Mouse (Mus musculus) heart, postnatal 0 days (tissue): ENCODE data around the gene Ice2. TPM values are rescaled to one million over a fixed set of nuclear protein-coding genes. Genes with fewer than 3 reads are reported as not detected.

Experiments
- ATAC-seq: fragments of 200-750 bp; cut with Nextera tagmentation; 2 replicates; pipeline ENCODE4 v1.8.0; 2017; ENCODE audit warnings: low read depth, moderate number of reproducible peaks, moderate library complexity; ENCODE audit not compliant: insufficient read depth
- DNase-seq: peaks from one replicate; pipeline ENCODE4 v3.0.0-alpha.2; 2016; ENCODE audit warnings: low spot score
- H3K27ac ChIP-seq: fragments of 300-500 bp; sonication (generic); 2 replicates; pipeline ENCODE4 v1.5.1; 2014; ENCODE audit warnings: low read depth, mild to moderate bottlenecking
- H3K27me3 ChIP-seq: fragments of 300-500 bp; sonication (generic); 2 replicates; pipeline ENCODE4 v1.6.1; 2014; ENCODE audit warnings: low read length, mixed read lengths; ENCODE audit not compliant: control insufficient read depth, insufficient read depth
- H3K36me3 ChIP-seq: fragments of 300-500 bp; sonication (generic); replicated peaks from 2 replicates; pipeline ENCODE4 v1.6.1; 2014; ENCODE audit warnings: low read length, mixed read lengths; ENCODE audit not compliant: control insufficient read depth, insufficient read depth
- H3K4me1 ChIP-seq: fragments of 300-500 bp; sonication (generic); 2 replicates; pipeline ENCODE4 v1.6.1; 2014; ENCODE audit warnings: antibody characterized with exemption; ENCODE audit not compliant: control insufficient read depth, insufficient read depth
- H3K4me2 ChIP-seq: fragments of 300-500 bp; sonication (generic); 2 replicates; pipeline ENCODE4 v1.6.1; 2014; ENCODE audit warnings: low read depth, mild to moderate bottlenecking, low read length, moderate library complexity
- H3K4me3 ChIP-seq: fragments of 300-500 bp; sonication (generic); 2 replicates; pipeline ENCODE4 v1.5.1; 2014; ENCODE audit warnings: low read depth, low read length
- H3K9ac ChIP-seq: fragments of 300-500 bp; sonication (generic); replicated peaks from 2 replicates; pipeline ENCODE4 v1.6.1; 2014; ENCODE audit warnings: low read depth, low read length, mixed read lengths
- H3K9me3 ChIP-seq: fragments of 300-500 bp; sonication (generic); replicated peaks from 2 replicates; pipeline ENCODE4 v1.6.1; 2016; ENCODE audit warnings: low read length; ENCODE audit not compliant: control insufficient read depth
- CTCF ChIP-seq: IDR thresholded peaks from 2 replicates; pipeline ENCODE4 v1.5.1; 2016; ENCODE audit warnings: antibody characterized with exemption, control low read depth, low read depth
- EP300 ChIP-seq: IDR thresholded peaks from 2 replicates; pipeline ENCODE4 v1.6.1; 2016; ENCODE audit warnings: antibody characterized with exemption, low read depth
- WGBS: fragments of 180-500 bp; shearing (Covaris S2); extraction: QIAGEN DNeasy Blood & Tissue Kit; methylation state at CpG from one replicate; pipeline ENCODE4 v1.1.7; 2014; 5-methylcytosine and 5-hydroxymethylcytosine counted together
- polyA plus RNA-seq: library from polyadenylated mRNA; unstranded; fragments of >200 nt; fragmentation: Nextera tagmentation; extraction: Ambion mirVana; gene quantifications from 2 replicates; pipeline ENCODE4 v1.2.1, GENCODE M21; 2015
- total RNA-seq: library from RNA; depleted of rRNA; stranded (reverse); fragments of >200 nt; gene quantifications from 2 replicates; pipeline ENCODE4 v1.2.3, GENCODE M21; 2014; ENCODE audit warnings: low replicate concordance

Gene Ice2
- total and polyA plus RNA-seq, 2 experiments from 2014 or later = 5.9 to 6.4 TPM

DNA sequence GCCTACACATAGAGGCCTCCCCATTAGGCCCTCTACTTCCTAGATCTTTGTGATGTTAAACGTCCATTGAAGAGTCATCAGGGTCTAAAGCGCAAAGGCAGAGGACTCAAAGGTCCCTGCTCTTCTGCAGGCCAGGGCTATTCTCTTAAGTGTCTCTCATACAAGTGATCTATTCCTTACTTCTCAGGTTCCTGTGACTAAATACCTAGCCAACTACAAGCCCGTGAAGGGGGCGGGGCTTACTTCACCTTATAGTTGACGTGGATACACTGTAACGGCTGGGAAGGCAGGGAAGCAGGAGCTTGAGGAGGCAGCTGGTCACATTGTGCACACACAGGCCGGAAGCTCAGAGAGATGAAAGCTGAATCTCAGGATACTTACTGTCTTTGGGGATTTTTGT is 62.2 kb downstream of the Ice2 start:
- H3K27me3 ChIP-seq = no peaks in the 10 kb centered on the region
- H3K27ac ChIP-seq = no peak overlapping the region
- H3K4me3 ChIP-seq = no peak overlapping the region
- no peaks in the 10 kb centered on the region for H3K9me3 ChIP-seq
- 77% methylated on average over 7 of the region's 7 CpGs for WGBS
- H3K36me3 ChIP-seq = peaks cover 20% of the 10 kb centered on the region
- H3K9ac ChIP-seq = no peak overlapping the region
- no peak overlapping the region for H3K4me2 ChIP-seq
- TF ChIP-seq CTCF (no peak), EP300 (no peak)
- ATAC-seq = no peak
- peaks cover 58% of the 10 kb centered on the region for H3K4me1 ChIP-seq
- no peak for DNase-seq

DNA sequence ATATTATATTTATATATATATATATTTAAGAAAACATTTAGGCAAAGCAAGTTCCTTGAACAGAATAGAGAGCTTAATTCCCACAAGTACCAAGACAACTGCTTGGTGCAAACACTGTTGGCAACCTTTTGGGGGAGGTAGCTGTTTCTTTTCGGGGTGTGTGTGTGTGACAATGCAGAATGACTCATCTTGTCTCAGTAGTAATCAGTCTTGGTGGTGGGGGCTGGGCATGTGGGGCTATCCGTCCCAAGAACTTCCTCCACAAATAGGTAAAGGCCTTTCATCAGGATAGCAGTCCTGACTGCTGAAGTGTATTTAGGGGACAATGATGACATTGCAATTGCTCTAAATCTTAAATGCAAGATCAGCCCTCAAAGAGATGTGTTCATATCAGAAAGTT is 65.3 kb downstream of the Ice2 start:
- Histone ChIP-seq H3K4me1 (peaks cover 30% of the 10 kb centered on the region), H3K4me2 (no peak overlapping the region), H3K4me3 (no peak overlapping the region), H3K9ac (no peak overlapping the region), H3K27me3 (no peaks in the 10 kb centered on the region), H3K9me3 (no peaks in the 10 kb centered on the region), H3K27ac (no peak overlapping the region), H3K36me3 (peaks cover 50% of the 10 kb centered on the region)
- TF ChIP-seq EP300 = no peak
- TF ChIP-seq CTCF = no peak
- ATAC-seq (no peak), DNase-seq (no peak)
- WGBS = 58% methylated on average over 2 of the region's 2 CpGs

- Histone ChIP-seq H3K9ac (no peak overlapping the region), H3K27ac (no peak overlapping the region), H3K27me3 (no peaks in the 10 kb centered on the region), H3K9me3 (no peaks in the 10 kb centered on the region), H3K4me1 (peaks cover 26% of the 10 kb centered on the region), H3K4me3 (no peak overlapping the region), H3K4me2 (no peak overlapping the region), H3K36me3 (peaks cover 52% of the 10 kb centered on the region)
- TF ChIP-seq CTCF (no peak), EP300 (no peak)
- ATAC-seq (no peak), DNase-seq (no peak)
- 80% methylated on average over 6 of the region's 6 CpGs for WGBS
These were observed 66.5 kb downstream of the Ice2 start for GRCm38 (mm10) chr9:69464109-69464756.

DNA sequence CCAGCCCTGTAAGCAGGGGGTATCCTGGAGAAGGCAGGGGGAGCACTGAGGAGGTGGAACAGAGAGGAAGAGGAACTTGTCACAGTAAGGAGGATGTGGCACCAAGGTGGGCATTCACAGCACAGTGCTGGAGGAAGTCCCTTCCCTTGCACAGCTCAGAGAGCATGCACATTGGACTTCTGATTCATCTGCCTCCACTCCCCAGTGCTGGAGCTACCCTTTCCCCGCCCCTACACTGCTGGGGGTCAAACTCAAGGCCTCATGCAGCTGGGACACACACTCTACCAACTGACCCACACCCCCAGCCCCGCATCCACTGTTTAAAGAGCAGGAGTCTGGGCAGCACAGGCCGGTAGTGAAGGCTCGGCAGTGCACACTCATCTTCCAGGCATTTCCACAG is 68.4 kb downstream of the Ice2 start:
- 73% methylated on average over 4 of the region's 4 CpGs for WGBS
- no peak for DNase-seq
- H3K27me3 ChIP-seq = no peaks in the 10 kb centered on the region
- ATAC-seq = no peak
- H3K9ac ChIP-seq = no peak overlapping the region
- TF ChIP-seq EP300 (no peak), CTCF (no peak)
- no peak overlapping the region for H3K27ac ChIP-seq
- H3K4me1 ChIP-seq = peaks cover 29% of the 10 kb centered on the region
- H3K36me3 ChIP-seq = peaks cover 53% of the 10 kb centered on the region
- no peak overlapping the region for H3K4me3 ChIP-seq
- no peak overlapping the region for H3K4me2 ChIP-seq
- no peaks in the 10 kb centered on the region for H3K9me3 ChIP-seq

DNA sequence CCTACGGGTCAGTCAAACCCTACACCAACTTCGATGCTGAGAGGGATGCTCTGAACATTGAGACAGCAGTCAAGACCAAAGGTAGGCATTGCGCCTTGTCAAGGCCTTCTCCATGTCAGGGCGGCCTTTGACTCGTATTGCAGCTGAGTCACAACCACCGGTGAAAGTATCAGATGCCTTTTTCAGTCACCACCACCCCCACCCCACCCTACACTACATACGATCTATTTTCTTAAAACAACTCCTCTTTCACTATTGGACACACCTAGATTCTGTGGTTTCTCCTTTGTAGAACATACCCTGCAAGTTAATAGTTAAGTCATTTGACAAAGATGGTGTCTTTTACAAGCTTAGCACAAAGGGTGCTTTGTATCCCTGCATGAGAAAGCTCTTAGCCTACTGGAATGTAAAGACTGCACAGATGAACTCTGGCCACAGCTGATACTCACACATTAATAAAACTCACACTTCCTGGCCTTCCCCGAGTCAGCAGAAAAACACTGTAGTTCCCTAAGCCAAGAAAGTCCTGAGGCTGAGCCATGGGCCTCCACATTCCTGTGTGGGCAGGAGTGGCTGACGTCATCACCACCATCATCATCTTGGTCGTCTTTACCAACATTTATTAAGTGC is 69.7 kb downstream of the Ice2 start:
- Histone ChIP-seq H3K4me1 (peaks cover 41% of the 10 kb centered on the region), H3K27me3 (no peaks in the 10 kb centered on the region), H3K4me2 (no peak overlapping the region), H3K4me3 (no peak overlapping the region), H3K36me3 (peaks cover 51% of the 10 kb centered on the region), H3K27ac (peak overlapping the region; percentile 20; the same call in 1 of the 2 replicates), H3K9me3 (no peaks in the 10 kb centered on the region), H3K9ac (no peak overlapping the region)
- no peak for TF ChIP-seq CTCF
- no peak for TF ChIP-seq EP300
- WGBS = 61% methylated on average over 10 of the region's 10 CpGs
- DNase-seq (no peak), ATAC-seq (no peak)

GRCm38 (mm10) chr9:69468991-69469390 is 71.3 kb downstream of the Ice2 start:
- DNase-seq = peak; percentile 66
- Histone ChIP-seq H3K9me3 (no peaks in the 10 kb centered on the region), H3K27ac (peak overlapping the region; percentile 86; the same call in 1 of the 2 replicates), H3K9ac (no peak overlapping the region), H3K4me2 (no peak overlapping the region), H3K4me1 (peaks cover 54% of the 10 kb centered on the region), H3K36me3 (peaks cover 60% of the 10 kb centered on the region), H3K4me3 (no peak overlapping the region), H3K27me3 (no peaks in the 10 kb centered on the region)
- WGBS = 10% methylated on average over 9 of the region's 9 CpGs
- TF ChIP-seq CTCF (no peak), EP300 (no peak)
- peak; percentile 58 for ATAC-seq
